Mouse (Mus musculus) adrenal gland, adult 18-20 months (tissue): ENCODE data around the gene Maml3. TPM values are rescaled to one million over a fixed set of nuclear protein-coding genes. Genes with fewer than 3 reads are reported as not detected.

Experiments used
- DNase-seq, 2 experiments: peaks; one replicate each; pipeline ENCODE4 v3.0.0; 2021 to 2022; ENCODE audit warnings: low spot score in 2 of 2
- total RNA-seq, 2 experiments: library from RNA; stranded (reverse); gene quantifications; 1 replicate in 1 of 2; 2 replicates in 1 of 2; pipeline ENCODE4 v1.2.3; 2021

Maml3 gene
- total RNA-seq, 2 experiments from 2014 or later, result 6.4 to 8.2 TPM

DNA sequence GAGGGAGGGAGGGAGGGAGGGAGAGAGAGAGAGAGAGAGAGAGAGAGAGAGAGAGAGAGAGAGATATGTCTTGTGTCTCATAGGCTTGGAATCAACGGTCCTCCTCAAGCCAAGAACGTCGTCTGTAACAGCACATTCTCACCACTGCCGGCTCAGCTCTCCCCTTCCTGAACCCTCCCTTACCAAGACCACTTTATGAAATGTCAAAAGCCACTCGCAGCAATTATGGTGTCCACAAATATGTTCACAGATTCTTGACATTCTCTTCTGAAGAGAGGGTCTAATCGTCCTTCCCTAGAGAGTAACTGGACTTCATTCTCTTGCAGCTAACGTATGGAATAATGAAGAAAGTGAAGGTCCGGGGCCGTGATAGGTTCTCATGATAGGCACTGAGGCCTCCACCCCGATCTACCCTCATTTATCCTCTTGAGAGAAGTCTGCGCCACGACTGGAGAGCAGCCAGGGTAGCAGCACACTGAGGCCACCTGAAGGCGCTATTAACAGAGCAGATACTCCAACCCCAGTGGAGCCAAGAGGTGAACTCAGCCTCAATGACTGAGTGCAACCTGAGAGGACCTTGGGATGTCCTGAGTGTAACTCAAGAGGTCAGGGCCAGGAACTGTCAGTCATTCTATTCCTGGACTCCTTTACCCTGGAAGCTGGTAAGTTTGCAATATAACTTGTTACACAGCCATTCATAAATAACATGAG is 264.6 kb downstream of the Maml3 start:
- no peak for DNase-seq

DNA sequence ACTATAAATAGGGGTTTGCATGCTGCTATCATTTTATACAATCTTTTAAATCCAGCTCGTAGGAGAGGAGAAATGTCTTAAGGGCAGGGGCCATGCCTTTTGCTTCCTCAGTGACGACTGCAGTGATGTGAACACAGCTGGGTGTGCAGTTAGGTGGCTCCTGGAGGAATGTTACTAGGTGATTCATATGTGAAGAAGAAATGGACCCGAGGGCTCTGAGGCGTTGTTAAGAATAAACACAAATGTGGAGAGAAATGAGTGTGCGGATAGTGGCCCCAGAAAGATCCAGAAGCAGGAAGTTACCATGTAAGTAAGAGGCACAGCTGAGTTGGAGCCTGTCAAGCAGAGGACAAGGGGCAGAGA is 265.5 kb downstream of the Maml3 start:
- no peak for DNase-seq

DNA sequence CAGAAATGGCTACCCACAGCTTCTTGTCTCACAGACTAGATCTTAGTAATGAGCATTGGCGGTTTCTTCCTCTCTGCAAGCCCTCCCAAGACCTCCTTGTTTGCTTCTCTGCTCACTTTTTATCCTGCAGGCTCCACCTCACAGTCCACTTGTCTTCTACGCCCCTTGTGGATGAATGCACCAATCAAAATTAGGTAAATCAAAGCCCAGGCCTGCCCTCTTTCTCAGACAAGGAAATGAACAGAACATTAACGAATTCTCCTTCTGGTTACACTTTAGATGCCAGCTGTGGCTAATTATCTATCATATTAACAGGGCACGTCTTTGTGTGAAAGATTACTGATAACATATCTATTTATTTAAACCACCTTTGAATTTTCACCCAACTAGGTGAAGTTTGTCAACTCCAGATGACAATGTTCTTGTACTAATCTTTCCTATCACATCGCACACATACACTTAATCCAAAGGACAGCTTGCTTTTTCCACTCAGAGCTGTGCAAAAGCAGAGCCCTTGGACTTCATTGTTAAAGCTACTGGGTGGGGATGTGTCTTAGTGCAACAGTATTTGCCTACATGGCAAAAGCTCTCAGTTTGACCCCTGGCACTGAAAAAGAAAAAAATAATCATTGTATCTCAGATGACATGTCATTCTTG is 266.1 kb downstream of the Maml3 start:
- no peak for DNase-seq

DNA sequence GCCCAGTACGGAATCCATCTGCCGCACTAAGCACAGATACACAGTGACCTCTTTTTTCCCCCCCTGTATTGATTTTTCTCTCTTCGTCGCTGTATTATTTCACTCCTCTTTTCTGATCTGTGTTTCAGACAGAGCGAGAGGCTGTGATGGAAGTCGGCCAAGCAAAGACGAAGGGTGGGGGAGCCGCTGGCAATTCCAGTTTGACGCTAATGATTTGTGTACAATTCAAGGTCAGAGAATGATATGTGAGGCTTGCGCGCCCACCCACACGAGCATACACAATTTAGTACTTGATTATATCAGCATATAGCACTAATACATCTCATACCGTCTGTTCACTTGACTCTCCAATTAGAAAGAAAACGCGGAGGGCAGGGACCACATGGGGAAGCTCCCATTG is 271.9 kb downstream of the Maml3 start:
- DNase-seq, result no peak

DNA sequence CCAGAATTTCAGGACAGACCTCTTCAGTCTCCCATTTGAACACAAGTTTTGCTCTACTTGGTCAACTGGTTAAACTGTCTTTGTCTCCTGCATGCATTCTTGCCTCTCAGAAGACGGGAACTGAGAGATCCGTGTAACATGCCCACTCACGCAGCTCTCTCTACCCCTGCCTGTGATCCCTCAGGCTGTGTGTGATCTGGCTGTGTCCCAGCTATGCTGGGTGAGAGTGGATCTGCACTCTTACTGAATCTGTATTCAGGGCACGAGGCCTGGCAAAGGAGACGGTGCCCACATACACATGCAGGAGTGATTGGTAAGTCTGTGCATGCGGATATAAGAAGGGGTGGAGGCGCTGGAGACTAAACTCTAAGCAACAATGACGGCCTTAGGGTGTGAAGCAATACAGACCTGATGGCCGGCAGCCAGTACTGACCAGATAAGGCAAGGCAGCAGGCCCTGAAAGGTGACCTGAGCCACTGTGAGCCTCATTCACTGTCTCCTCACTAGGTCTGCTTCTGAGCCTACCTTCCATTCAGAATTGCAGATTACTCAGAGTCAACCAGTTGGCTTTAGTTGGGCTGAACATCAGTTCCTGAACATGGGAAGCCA is 274.0 kb downstream of the Maml3 start:
- DNase-seq, result no peak

DNA sequence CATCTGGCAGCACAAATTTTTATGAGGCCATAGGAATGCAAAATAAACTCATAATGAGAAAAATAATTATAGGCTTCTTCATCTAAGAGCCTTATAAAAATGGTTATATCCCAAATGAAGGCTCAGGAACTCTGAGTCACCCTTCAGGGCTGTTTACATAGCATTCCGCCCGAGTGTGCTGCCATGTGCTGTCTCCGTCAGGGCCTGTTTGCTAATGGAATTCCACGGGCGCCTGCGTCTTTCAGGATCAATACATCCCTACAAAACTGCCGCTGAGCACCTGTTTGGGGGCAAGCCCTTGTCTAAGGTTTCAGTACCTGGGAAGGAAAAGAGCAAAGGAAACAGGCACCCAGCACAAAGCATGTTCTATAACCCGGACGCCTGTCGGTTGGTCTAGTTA is 279.3 kb downstream of the Maml3 start:
- DNase-seq, result no peak

DNA sequence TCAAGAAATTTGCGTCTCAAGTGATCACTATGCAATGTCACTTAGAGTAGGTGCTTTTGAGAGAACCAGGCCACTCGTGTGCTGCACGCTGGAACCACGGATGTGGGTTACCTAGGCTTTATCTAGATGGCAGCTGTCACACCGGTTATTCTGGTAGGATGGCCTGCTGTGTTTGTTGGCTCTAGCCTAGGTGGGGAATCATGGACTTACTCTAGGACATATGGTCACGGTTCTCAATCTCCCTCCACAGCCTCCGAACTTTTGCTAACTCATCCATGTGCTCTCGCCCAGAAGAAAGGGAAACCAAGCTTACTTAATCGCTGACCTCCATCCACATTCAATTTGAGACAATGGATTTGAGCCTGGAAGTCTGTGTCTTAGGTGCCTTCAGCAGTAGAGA is 280.4 kb downstream of the Maml3 start:
- no peak for DNase-seq

DNA sequence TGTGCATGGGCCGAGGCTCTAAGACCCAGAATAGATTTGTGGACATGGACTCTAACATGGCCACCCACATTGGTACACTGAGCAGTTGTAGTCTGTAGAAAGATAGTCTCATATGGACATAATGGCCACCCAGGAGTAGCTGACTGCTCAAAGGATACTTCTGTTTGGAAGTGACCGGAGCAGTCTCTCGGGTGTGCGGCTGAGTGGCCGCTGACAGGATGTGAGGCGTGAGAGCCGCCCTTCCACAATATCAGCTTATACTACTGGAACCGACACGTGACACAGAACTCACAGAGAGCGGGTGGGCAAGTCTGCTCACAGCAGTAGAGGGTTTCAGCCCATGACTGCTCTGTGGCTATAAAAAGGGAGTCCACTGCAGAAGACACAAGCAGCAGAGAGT is 283.3 kb downstream of the Maml3 start:
- DNase-seq, result no peak

DNA sequence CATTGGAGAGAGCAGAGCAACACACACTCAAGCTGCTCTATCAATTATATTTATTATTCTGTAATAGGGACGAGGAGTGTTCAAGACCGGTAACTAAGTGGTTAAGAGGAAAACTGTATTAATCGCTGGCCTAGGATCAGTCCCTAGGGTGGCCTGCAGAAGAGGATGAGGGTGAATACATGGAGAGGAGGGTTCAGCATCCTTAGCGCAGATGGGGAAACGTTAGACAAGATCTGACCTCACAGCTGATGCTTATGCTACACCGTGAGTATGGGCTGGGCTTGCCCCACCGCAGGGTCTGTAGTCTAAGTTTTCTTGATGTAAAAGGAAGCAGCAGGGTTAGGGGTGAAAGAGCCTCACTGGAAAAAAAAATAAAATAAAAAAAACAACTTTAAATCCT is 285.8 kb downstream of the Maml3 start:
- DNase-seq, result no peak

DNA sequence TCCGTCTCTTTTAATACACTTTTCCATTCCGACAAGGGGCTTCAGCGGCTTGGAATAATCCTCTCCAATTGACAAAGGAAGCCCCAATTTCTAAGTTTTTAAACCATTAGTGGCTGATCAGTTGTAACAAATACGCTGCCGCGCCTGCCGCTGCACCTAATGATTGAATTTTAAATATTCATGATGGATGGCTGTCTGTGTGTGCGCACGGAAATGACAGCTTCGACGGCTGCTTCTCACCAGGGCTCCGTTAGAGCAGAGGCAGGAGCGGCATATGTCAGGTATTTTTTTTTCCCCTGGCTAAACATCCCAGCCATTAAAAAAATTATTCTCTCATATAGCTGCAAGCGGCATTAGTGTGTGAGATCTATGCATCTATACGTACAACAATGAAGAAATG is 287.0 kb downstream of the Maml3 start:
- no peak for DNase-seq

DNA sequence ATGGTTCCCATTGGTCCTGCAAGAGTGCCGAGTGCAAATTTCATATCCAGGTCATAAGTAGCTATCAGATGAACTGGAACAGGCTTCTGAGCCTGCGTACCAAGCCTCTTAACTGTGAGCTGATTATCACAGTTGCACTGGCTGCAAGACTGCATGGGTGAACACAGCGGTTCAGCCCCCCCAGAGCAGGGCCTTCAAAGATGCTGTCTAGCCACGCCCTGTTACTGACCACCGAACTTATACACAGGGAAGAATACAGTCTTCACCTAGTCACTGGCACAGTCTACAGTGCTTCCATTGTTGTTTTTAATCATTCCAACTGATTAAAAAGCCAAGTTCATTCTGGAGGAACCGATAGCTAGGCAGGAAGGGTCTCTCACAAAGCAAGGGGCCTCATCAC is 287.5 kb downstream of the Maml3 start:
- DNase-seq, result no peak

DNA sequence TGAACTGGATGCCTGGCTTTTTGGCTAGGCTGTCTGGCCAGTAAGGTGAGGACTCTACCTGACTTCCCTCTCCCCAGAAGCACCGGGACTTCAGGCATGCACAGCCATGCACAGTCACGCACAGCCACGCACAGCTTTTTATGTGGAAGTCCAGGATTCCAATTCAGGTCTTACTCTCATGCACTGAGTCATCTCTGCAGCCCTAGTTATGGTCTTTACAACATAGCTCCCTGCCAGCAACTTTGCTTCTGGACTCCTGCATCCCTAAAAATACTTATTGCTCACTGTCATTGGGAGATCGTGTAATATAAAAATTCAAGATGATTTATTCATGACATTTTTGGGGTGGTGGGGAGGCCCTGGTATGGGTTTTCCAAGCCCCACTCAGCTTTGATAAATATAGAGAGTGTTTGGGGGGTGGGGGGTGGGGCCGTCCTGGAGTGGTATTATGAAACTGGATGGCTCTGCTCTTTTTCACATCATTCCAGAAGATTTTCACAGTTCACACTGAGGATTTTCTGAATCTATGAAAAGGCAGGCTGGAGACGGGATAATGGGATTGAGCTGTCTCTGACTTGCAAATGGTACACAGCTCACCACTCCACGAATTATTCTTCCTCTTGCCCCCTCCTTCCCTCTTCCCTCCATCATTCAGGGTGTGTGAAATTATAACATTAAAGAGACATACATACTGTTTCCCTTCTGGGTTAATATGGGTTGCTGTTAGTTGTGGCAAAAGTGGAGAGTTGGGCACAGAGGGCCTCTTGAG is 288.2 kb downstream of the Maml3 start:
- no peak for DNase-seq

DNA sequence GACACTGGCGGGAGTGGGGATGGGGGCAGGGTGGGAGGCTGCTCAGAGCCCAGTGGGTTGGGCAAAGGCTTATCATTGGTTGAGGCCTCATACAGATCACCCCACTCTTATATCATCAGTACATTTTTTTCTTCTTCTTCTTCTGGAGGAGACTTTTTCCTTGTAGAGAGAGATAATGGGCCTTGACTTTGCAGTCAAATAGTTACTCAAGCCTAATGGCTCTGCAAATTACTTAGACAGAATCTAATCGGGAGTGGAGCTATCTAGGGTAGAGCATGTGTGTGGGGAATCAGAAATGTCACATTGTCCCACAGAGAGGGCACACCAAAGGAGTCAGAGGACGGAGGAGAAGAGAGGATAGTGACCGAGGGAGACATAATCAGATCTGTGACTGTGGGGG is 290.8 kb downstream of the Maml3 start:
- DNase-seq, result no peak

DNA sequence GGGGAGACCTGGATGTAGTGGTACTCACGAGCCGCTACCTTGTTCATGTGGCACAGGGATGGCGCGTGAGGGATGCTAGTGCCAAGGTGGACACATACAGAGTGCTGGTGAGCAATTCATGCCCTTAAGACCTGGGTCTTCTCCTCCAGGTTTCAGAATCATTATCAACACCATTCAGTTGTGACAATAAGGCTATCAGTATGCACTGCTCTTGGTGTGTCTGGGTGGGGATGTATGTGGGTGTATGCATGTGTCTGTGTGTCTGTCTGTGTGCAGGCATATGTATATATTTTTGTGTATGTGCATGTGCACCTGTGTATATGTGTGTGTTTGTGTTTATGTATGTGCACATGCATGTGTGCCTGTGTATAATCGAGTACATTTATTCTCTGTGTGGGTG is 291.7 kb downstream of the Maml3 start:
- no peak for DNase-seq

DNA sequence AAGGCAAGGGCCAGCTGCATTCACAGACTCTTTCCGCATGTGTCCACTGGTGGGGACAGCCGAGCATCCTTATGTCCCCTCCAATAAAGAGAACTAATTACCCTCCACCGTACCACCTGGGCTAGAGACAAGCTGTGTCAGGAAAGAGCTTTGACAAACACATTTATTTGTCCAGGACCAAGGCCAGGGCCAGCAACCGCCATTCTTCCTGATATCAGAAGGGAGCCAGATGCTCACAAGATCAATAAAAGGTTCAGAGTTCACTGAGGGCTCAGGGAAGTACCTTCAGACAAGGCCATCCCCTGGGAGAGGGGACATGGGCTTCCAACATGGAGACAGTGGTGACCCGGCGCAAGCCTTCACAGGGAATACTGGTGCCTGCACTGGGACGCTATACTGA is 294.1 kb downstream of the Maml3 start:
- DNase-seq, result no peak

DNA sequence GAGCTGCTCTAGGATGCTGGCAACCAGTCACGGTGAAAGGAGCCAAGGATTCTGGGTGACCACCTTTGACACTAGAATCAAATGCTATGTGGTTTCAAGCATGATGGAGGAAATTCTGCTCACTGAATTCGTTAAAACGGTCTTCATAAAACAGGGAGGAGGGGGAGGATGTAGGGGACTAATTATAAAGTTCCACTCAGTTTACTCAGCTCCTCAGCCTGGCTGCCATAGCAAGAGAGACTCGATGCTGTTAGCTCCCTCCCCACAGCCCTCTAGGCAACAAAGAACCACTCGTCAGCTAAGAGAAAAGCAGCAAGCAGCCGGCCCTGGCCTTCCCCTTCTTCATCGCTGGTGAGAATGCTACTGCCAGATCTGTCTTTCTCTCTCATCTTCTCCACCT is 295.1 kb downstream of the Maml3 start:
- no peak for DNase-seq

DNA sequence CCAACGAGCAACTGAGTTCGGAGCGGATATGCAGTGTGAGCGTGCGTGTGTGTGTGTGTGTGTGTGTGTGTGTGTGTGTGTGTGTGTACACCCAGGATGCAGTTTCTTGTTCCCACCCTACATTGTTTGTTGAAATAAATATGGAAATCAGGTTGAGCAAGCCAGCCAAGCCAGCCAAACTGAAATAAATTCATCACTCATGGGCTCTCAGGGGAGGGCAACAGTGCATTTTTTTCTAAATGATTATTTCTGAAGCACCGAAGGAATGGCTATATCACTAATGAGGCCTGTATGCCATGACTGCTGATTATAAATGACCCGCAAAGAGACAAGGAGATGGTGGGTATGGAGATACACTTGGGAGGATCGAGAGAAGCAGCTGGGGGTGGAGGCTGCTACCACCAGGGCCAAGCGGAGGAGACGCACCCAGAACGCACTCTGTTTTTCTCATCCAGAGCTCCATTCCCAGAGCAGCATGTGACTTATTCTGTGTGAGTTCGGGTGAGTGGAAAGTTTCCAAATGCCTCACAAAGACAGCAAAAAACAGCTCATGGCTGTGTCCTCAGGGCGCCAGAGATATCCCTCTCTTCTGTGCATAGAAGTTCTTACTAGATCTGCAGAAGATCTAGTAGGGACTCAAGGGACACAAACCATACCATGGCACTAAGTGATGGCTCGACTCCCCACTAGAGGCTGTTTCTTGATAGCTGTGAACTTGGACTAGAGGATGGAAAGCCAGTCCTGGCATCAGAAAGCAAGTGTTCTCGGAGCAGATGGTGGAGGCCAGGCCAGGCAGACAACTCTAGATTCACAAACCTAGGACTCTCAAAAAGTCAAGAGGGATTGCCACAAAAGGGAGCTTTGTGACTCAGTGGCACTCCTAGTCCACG is 296.6 kb downstream of the Maml3 start:
- no peak for DNase-seq

DNA sequence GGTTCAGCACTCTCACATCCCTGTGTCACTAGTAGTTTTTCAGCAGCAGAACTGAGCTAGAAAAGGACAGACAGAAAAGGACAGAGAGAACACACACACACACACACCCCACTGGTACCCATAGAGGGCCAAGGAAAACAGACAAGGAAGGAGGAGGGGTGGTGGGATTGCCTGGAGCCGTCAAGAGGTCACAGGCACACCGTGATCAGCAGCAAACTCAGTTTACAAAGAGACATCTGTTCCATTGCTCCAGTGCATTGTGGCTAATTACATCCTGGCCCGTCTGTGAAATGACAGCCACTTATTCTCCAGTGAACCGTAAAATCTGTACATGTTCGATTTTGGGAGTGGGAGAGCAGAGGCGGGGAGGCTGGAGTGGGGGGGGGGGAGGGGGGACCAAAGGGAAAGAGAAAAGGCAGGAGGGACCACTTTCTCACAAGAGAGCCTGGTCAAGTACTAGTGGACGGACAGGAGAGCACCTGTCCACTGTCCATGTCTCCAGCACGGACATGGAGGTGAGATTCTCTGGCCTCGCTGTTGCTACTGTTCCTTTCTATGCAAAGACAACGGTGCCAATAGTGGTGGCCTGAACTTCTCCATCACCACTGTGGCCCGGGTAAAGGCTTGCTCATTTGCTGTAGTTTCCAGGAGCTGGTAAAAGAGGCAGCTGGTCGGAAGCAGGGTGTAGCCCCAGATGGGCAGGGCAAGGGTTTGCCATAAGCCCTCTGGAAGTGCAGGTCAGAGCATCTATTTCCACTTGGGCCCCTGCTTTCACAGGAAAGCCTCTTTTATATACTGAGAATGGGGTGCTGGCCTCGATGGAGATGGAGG is 299.2 kb downstream of the Maml3 start:
- DNase-seq, result no peak

DNA sequence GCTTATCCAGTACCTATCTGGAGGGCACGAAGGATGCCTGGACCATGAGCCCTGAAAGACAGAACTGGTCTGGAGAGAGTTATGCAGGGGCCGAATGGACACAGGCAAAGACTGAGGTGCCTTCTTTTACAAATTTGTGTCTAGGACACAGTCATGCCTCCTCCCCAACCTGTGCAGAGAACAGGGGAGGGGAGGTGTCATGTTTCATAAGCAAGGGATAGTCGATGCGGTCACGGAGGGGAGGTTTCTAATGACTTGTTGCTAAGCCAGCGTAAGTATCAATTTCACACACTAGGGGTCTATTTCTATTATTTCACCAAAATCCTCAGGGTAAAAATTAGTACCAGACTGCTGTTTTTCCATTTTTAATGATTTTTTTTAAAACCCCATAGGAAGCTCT is 301.0 kb downstream of the Maml3 start:
- no peak for DNase-seq

DNA sequence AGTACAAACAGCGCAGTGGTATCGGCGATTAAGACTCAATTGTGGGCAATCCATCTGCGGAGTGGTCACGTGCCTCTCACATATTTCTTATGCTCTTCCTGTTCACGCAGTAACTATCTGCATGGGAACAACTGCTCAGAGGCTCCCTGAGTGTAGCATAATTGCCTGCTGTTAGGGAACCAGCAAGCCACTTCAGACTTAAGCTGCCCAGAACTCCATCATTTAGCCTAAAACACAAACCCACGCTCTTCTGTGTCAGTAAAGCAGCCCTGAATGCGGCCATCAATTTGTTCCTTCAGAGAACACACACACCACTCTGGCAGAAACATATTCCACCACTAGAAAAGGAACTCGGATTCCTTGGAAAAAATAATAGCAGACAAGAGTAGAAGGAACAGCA is 305.2 kb downstream of the Maml3 start:
- DNase-seq, result no peak
